Mouse (Mus musculus) liver, embryonic 14.5 days (tissue): ENCODE results near the gene Samhd1.

Experiments used
- CTCF ChIP-seq: IDR thresholded peaks from 2 replicates; pipeline ENCODE4 v1.5.1; 2016; ENCODE audit warnings: antibody characterized with exemption, low read depth, control low read depth
- EP300 ChIP-seq: IDR thresholded peaks from 2 replicates; pipeline ENCODE4 v1.6.1; 2016; ENCODE audit warnings: antibody characterized with exemption, low read depth

DNA sequence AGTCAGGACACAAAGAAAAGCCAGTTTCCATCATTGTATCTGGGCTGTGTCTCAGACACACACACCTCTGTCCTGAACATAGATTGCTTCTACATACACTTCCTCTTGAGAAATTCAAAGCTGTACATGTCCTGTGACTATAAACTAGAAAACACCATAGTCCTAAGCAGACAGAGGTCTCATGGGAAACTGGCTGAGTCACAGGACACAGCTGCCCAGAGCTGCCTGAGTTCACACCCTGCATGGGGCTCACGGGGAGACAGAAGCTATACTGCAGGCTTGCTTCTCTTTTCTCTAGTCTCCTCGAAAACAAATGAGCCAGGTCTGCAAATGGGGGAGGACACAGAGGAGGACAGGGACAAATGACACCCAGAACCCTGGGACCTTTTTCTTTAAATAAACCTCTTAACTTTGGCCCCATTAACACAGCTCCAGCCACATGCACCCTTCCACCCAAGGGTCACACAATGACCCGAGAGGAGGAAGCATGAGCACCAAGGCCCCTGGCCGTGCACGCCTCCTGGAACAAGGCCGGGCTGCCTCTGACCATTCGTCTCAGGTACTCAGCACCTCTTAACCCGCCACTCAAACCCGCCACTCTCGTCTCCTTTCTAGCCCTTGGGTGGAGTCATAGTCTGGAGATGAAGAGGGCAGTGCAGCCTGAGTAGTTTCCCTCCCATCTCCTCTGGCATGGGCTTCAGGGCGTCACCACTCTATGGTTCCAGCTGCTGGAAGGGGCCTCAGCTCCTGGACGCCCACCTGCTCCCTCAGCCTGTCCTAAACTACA is 35.3 kb downstream of the Samhd1 start:
- TF ChIP-seq CTCF (no peak), EP300 (no peak)
